Mouse (Mus musculus) MEL (cell line): ENCODE measurements around the gene Mlana. TPM values are rescaled to one million over a fixed set of nuclear protein-coding genes. Genes with fewer than 3 reads are reported as not detected.
A peak's percentile ranks its signal among the peaks of the same experiment; 100 is the strongest.

ENCODE experiments used
- DNase-seq: peaks from one replicate; pipeline ENCODE4 v3.0.0; 2011; ENCODE audit warnings: low read depth, low spot score
- H3K27ac ChIP-seq: 2 replicates; pipeline ENCODE4 v1.5.1; 2012; ENCODE audit warnings: low read depth, mild to moderate bottlenecking, control low read depth, low read length, moderate library complexity; ENCODE audit not compliant: control insufficient read depth
- H3K27me3 ChIP-seq, 2 experiments: fragments of 150-350 bp in 1 of 2; sonication (generic) in 1 of 2; 2 replicates each; pipeline ENCODE4 v1.6.1; 2012; ENCODE audit warnings: low read length in 2 of 2, mild to moderate bottlenecking in 2 of 2, improper control_type of control experiment in 1 of 2, moderate library complexity in 1 of 2; ENCODE audit not compliant: insufficient read depth in 2 of 2, control insufficient read depth in 1 of 2
- H3K36me3 ChIP-seq, 2 experiments: 2 replicates each; pipeline ENCODE4 v1.6.1; 2012 to 2014; ENCODE audit warnings: low read length in 2 of 2, improper control_type of control experiment in 1 of 2, inconsistent platforms in 1 of 2, mild to moderate bottlenecking in 1 of 2; ENCODE audit not compliant: insufficient read depth in 2 of 2, control insufficient read depth in 1 of 2
- H3K4me1 ChIP-seq, 2 experiments: fragments of 150-350 bp in 1 of 2; sonication (generic) in 1 of 2; 2 replicates each; pipeline ENCODE4 v1.6.1; 2012; ENCODE audit warnings: low read length in 2 of 2, improper control_type of control experiment in 1 of 2, mild to moderate bottlenecking in 1 of 2; ENCODE audit not compliant: insufficient read depth in 2 of 2, control insufficient read depth in 1 of 2
- H3K4me3 ChIP-seq, 2 experiments: fragments of 150-350 bp in 1 of 2; sonication (generic) in 1 of 2; 2 replicates each; pipeline ENCODE4 v1.5.1; 2012; ENCODE audit warnings: low read depth in 2 of 2, low read length in 2 of 2, mild to moderate bottlenecking in 2 of 2, moderate library complexity in 2 of 2, control low read depth in 1 of 2, improper control_type of control experiment in 1 of 2; ENCODE audit not compliant: control insufficient read depth in 1 of 2, insufficient read depth in 1 of 2
- H3K79me2 ChIP-seq: 2 replicates; pipeline ENCODE4 v1.6.1; 2012; ENCODE audit warnings: mild to moderate bottlenecking, low read length, moderate library complexity; ENCODE audit not compliant: control insufficient read depth, poor library complexity, insufficient read depth
- H3K9ac ChIP-seq: 2 replicates; pipeline ENCODE4 v1.6.1; 2012; ENCODE audit warnings: low read depth, mild to moderate bottlenecking, control low read depth, low read length, moderate library complexity; ENCODE audit not compliant: control insufficient read depth, poor library complexity, severe bottlenecking
- H3K9me3 ChIP-seq: fragments of 150-350 bp; sonication (generic); replicated peaks from 2 replicates; pipeline ENCODE4 v1.6.1; 2012; ENCODE audit warnings: mild to moderate bottlenecking, low read length, improper control_type of control experiment, moderate library complexity; ENCODE audit not compliant: insufficient read depth
- CHD1 ChIP-seq: IDR thresholded peaks from 2 replicates; pipeline ENCODE4 v1.6.1; 2012; ENCODE audit warnings: low read depth, mild to moderate bottlenecking, inconsistent platforms, low read length, improper control_type of control experiment
- CTCF ChIP-seq, 3 experiments: IDR thresholded peaks in 2 of 3; conservative IDR thresholded peaks in 1 of 3; 2 replicates each; pipeline ENCODE4 v1.5.1; 2011 to 2012; ENCODE audit warnings: low read length in 3 of 3, low read depth in 2 of 3, mild to moderate bottlenecking in 2 of 3, improper control_type of control experiment in 1 of 3, inconsistent platforms in 1 of 3, mixed read lengths in 1 of 3, moderate library complexity in 1 of 3; ENCODE audit not compliant: control insufficient read depth in 1 of 3, insufficient read depth in 1 of 3, poor library complexity in 1 of 3, severe bottlenecking in 1 of 3
- SIN3A ChIP-seq: IDR thresholded peaks from 2 replicates; pipeline ENCODE4 v1.6.1; 2012; ENCODE audit warnings: low read length, improper control_type of control experiment, inconsistent platforms
- TBP ChIP-seq: IDR thresholded peaks from 2 replicates; pipeline ENCODE4 v1.8.0; 2011; ENCODE audit warnings: low read depth, low read length, improper control_type of control experiment
- polyA plus RNA-seq, 2 experiments: library from polyadenylated mRNA; stranded (reverse) in 1 of 2; unstranded in 1 of 2; fragments of >175 nt in 1 of 2; fragments of >200 nt in 1 of 2; gene quantifications; 2 replicates each; pipeline versions ENCODE4 v1.2.1 to v1.2.4; 2012; ENCODE audit warnings: low replicate concordance in 2 of 2, low read depth in 1 of 2; ENCODE audit not compliant: insufficient read length in 2 of 2, insufficient read depth in 1 of 2, missing spikeins in 1 of 2
- total RNA-seq: library from RNA; depleted of rRNA; stranded (reverse); fragments of 300-350 nt; gene quantifications from 2 replicates; pipeline ENCODE4 v1.2.3, GENCODE M21; 2012; rRNA removed

Mlana gene
- total and polyA plus RNA-seq, 3 experiments: 0.27 to 0.78 TPM; not detected in 1

DNA sequence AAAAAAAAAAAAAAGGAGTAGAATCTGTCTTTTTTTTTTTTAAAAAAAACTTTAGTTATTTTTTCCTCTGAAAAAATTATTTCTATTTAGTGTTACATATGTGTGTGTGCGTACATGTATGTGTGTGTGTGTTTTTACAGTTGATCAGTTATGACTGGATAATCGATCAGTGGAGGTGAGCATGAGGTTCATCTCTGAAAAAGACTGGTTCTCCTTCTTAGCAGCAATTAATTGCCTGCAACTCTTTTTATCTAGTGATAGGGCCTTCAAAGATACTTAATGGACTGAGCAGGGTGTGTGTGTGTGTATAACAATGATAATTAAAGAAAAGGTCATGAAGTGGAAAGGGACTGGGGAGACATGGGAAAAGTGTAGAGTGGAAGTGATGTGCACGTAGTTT lies 53.4 kb downstream of the Mlana start (continued):
- TF ChIP-seq TBP: no peak
- TF ChIP-seq, all 39 proteins: peak for 7

DNA sequence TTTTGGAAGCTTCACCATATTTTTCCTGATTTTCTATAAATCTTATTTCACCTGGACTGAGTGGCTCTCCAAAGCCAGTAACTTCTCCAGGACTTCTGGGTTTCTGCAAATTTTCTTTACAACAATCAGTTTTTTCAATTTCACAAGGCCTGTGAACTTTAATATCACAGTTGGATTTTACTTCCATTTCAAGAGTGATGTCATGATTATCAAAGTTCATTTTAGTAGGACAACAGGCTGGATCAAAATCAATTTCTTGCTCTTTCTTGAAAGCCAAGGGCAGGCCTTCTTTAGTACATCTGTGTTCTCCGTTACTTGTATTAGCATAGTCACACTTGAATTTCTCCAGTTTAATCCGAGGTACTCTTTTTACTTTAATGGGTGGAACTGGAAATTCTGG lies 56.3 kb downstream of the Mlana start:
- Histone ChIP-seq H3K27ac (no peak overlapping the region), H3K4me3 (no peak overlapping the region), H3K27me3 (no peaks in the 10 kb centered on the region), H3K79me2 (peaks cover 5% of the 10 kb centered on the region), H3K36me3 (peaks cover 10% of the 10 kb centered on the region in 2 experiments), H3K9ac (no peak overlapping the region), H3K4me1 (peaks cover 0 to 14% of the 10 kb centered on the region in 2 experiments; a peak in 2 of 4 replicates), H3K9me3 (no peaks in the 10 kb centered on the region)
- no peak for DNase-seq
- TF ChIP-seq CHD1: 0 out of 2 replicates have a peak, but pooled peaks have one; percentile 80
- no peak for TF ChIP-seq CTCF (IDR thresholded peaks at IDR 0.05 in 2 of 3, conservative IDR thresholded peaks at IDR 0.05 in 1 of 3; ENCODE audit: control insufficient read depth in 1 of 3, insufficient read depth in 1 of 3, low read depth in 2 of 3, low read length in 3 of 3, poor library complexity in 1 of 3, severe bottlenecking in 1 of 3)
- TF ChIP-seq TBP: no peak
- TF ChIP-seq SIN3A: no peak

Other genes with a start within 250 kb of the Mlana start
- gene Ric1, start 175.5 kb upstream of the Mlana start, total RNA-seq: 41.0 and 43.8 TPM in 2 replicates
- 10 to 100 TPM; 54.2 to 77.2 TPM for gene Ric1, start 175.5 kb upstream of the Mlana start, polyA plus RNA-seq
- gene Ermp1, start 49.4 kb upstream of the Mlana start, total RNA-seq: 62.3 and 68.4 TPM in 2 replicates
- gene Ermp1, start 49.4 kb upstream of the Mlana start, polyA plus RNA-seq: 100 to 1,000 TPM in 1 of 2 experiments, 10 to 100 TPM in 1; 82.0 to 167 TPM
- 19.9 and 20.6 TPM in 2 replicates for gene 9930021J03Rik, start 108.2 kb downstream of the Mlana start, total RNA-seq
- 100 to 1,000 TPM in 1 of 2 experiments, 10 to 100 TPM in 1; 40.9 to 216 TPM for gene 9930021J03Rik, start 108.2 kb downstream of the Mlana start, polyA plus RNA-seq
- 18.3 and 22.6 TPM in 2 replicates for gene Ranbp6, start 115.2 kb downstream of the Mlana start, total RNA-seq
- gene Ranbp6, start 115.2 kb downstream of the Mlana start, polyA plus RNA-seq: 10 to 100 TPM in 1 of 2 experiments, not detected in 1; 23.7 TPM
- not detected in 2 replicates for gene Il33, start 227.3 kb downstream of the Mlana start, total RNA-seq
- under 1 TPM in 1 of 2 experiments, not detected in 1; 0.17 TPM for gene Il33, start 227.3 kb downstream of the Mlana start, polyA plus RNA-seq